Mouse (Mus musculus) bone marrow macrophage, adult 2 months (primary cell): Measurements from ENCODE around the gene Foxd2. TPM values are rescaled to one million over a fixed set of nuclear protein-coding genes. Genes with fewer than 3 reads are reported as not detected.

Experiments
- H3K27ac ChIP-seq: 2 replicates; pipeline ENCODE4 v1.5.1; 2012; ENCODE audit warnings: low read depth, low read length; ENCODE audit not compliant: insufficient read depth
- H3K4me1 ChIP-seq: 2 replicates; pipeline ENCODE4 v1.6.1; 2012; ENCODE audit warnings: low read length; ENCODE audit not compliant: control insufficient read depth, insufficient read depth
- H3K4me3 ChIP-seq: 2 replicates; pipeline ENCODE4 v1.5.1; 2012; ENCODE audit warnings: mild to moderate bottlenecking, low read length, moderate library complexity; ENCODE audit not compliant: insufficient read depth
- CTCF ChIP-seq: IDR thresholded peaks from 2 replicates; pipeline ENCODE4 v1.5.1; 2012; ENCODE audit warnings: low read depth, mild to moderate bottlenecking, low read length, moderate library complexity
- POLR2A ChIP-seq: IDR thresholded peaks from 2 replicates; pipeline ENCODE4 v1.6.1; 2012; ENCODE audit warnings: mild to moderate bottlenecking, low read depth, low read length, borderline replicate concordance
- polyA plus RNA-seq: library from polyadenylated mRNA; stranded (reverse); fragments of >200 nt; gene quantifications from 2 replicates; pipeline ENCODE4 v1.2.4, GENCODE M21; 2012; ENCODE audit not compliant: missing spikeins, insufficient read depth, insufficient read length

The Foxd2 gene
- 0.72 and 0.98 TPM in 2 replicates for polyA plus RNA-seq

- H3K4me1 ChIP-seq, result peaks cover 6% of the 10 kb centered on the region
- peak within 1 kb of the TSS; percentile 94 for H3K27ac ChIP-seq
- H3K4me3 ChIP-seq, result peak within 1 kb of the TSS; percentile 92
- TF ChIP-seq POLR2A (no peak), CTCF (peak; percentile 99)
Observed at GRCm38 (mm10) chr4:114908829-114909601, at the start of gene Foxd2. TSS of gene Foxd2 (minus strand) at chr4:114908873.

DNA sequence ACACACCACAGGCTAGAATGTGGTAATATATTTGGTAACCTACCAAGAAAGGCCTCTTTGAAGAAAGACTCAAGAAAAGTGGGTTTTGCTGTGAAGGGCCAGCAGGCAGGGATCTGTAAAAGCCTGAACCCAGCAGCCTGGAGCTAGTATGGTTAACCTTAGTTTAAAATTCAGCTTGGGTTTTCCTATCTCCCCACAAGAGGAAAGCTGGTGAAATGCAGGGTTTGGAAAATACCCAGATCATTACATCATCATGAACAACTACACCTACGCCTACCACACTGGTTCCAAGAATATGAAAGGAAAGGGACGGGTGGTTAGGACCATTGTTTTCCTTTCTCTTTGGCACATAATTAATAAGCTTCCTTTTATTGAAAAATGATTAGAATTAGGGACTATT lies 49.6 kb upstream of the Foxd2 start:
- Histone ChIP-seq H3K4me3 (no peak overlapping the region), H3K27ac (no peak overlapping the region), H3K4me1 (peaks cover 2% of the 10 kb centered on the region; the same call in 1 of the 2 replicates)
- TF ChIP-seq POLR2A (no peak), CTCF (no peak)

- Histone ChIP-seq H3K4me3 (no peak overlapping the region), H3K27ac (no peak overlapping the region), H3K4me1 (peaks cover 2% of the 10 kb centered on the region; the same call in 1 of the 2 replicates)
- TF ChIP-seq POLR2A (no peak), CTCF (no peak)
Observed at GRCm38 (mm10) chr4:114957403-114957802, 48.7 kb upstream of the Foxd2 start.

GRCm38 (mm10) chr4:114953172-114953571 lies 44.5 kb upstream of the Foxd2 start:
- Histone ChIP-seq H3K27ac (no peak overlapping the region), H3K4me1 (no peaks in the 10 kb centered on the region), H3K4me3 (no peak overlapping the region)
- TF ChIP-seq POLR2A, result no peak
- no peak for TF ChIP-seq CTCF

DNA sequence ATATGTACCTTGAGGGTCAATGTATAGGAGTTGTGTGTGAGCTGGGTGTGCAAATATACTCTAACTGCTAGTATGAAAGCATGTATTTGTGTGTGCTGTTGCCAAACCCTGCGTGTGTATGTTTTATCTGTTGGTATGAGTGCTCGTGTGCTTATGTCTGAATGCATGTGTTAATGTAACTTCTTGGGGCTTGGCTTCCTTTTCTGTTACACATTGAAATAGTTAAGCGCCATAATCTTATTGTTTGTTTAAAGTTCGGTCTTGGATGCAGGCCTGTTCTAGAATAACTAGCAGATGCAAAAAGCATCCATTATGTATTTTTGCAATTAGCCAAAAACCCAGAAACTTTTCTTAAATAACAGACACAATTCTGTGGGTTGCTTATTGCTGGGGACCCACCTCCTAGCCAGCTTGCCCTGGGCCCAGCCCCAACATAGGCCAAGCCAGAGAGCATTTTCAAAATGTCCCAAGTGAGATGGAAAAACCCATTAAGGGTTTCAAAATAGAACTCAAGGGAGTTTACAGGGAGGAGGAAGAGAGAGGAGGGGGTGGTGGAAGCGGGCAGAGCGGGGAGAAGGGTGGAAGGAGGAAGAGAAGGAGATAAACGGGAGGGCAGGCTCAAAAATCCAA lies 39.3 kb upstream of the Foxd2 start:
- Histone ChIP-seq H3K27ac (no peak overlapping the region), H3K4me3 (no peak overlapping the region), H3K4me1 (no peaks in the 10 kb centered on the region)
- TF ChIP-seq CTCF, result no peak
- TF ChIP-seq POLR2A, result no peak

DNA sequence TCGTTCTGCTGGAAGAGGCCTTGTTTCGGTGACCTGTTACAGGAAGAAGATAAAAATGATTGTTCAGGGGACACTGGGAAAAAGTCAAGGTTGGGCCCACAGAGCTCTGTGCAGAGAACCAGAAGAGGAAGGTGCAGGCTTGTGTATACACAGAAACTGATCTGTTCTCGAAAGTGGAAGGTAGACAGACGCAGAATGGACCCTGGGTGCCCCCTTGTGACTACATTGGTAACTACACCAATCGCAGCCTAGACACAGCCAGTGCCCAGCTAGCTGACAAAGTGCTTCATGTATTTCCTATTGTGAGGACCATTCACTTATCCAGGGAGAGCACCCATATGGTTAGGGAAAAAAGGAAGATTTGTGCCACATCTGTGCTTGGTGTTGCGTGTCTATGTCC lies 38.7 kb upstream of the Foxd2 start:
- no peak overlapping the region for H3K4me3 ChIP-seq
- no peaks in the 10 kb centered on the region for H3K4me1 ChIP-seq
- no peak overlapping the region for H3K27ac ChIP-seq
- no peak for TF ChIP-seq POLR2A
- peak; percentile 46; the same call in 1 of the 2 replicates for TF ChIP-seq CTCF

DNA sequence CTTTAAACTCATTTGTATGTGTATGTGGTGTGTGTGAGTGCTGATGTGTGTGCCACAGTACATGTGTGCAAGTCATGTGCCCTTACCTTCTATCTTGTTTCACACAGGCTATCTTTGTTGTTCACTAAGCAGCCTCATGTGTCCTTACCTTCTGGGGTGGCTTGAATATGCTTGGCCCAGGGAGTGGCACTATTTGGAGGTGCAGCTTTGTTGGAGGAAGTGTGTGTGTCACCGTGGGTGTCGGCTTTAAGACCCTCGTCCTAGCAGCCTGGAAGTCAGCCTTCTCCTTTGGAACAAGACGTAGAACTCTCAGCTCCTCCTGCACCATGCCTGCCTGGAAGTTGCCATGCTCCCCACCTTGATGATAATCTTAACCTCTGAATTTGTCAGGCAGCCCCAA lies 37.7 kb upstream of the Foxd2 start:
- Histone ChIP-seq H3K4me1 (no peaks in the 10 kb centered on the region), H3K4me3 (no peak overlapping the region), H3K27ac (no peak overlapping the region)
- no peak for TF ChIP-seq CTCF

DNA sequence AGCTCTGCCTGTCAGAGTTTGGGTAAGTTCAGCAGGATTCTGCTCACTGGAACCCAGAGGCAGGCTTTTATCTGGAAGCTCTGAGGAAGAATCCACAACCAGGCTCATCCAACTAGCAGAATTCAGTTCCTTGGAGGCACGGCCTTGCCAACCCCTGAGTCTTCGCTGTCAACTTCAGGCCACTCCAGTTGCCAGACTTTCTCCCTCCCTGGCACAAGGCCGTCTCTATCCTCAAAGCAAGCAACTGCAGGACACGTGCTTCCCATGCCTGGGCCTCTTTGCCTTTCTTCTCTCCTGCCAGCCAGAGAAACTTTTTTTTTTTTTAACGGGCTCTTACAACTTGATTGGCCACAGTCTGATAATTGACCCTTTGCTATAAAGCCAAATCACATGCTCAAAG lies 36.3 kb upstream of the Foxd2 start:
- Histone ChIP-seq H3K27ac (no peak overlapping the region), H3K4me3 (no peak overlapping the region), H3K4me1 (no peaks in the 10 kb centered on the region)
- TF ChIP-seq POLR2A (no peak), CTCF (no peak)

- no peak for TF ChIP-seq CTCF
- no peak for TF ChIP-seq POLR2A
- no peak overlapping the region for H3K4me3 ChIP-seq
- no peaks in the 10 kb centered on the region for H3K4me1 ChIP-seq
- no peak overlapping the region for H3K27ac ChIP-seq
Observed at GRCm38 (mm10) chr4:114942583-114942982, 33.9 kb upstream of the Foxd2 start.

GRCm38 (mm10) chr4:114942112-114942511 lies 33.4 kb upstream of the Foxd2 start:
- TF ChIP-seq POLR2A, result no peak
- no peak for TF ChIP-seq CTCF
- peaks cover 4% of the 10 kb centered on the region; the same call in 1 of the 2 replicates for H3K4me1 ChIP-seq
- no peak overlapping the region for H3K4me3 ChIP-seq
- H3K27ac ChIP-seq, result no peak overlapping the region
